Mouse (Mus musculus): ENCODE results near the gene Phgr1.

DNA sequence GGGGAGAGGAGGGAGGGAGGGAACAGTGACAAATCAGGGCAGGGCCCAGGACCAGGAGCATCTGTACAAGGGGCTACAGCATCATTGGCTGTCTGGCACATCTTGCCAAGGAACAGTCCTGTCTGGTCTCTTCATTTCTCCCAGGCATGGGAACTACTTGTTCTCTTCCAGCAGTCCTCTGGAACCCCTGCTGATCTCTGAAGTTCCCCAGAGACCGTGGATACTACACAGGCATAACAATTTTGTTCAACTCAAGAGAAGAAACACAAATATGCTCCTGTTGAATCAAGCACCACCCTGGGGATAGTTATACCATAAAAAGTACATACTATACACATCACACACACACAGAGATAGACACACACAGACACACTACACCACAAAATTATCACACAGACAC is 8.5 kb downstream of the Phgr1 start:
- no peak for TF ChIP-seq POLR2A (IDR thresholded peaks at IDR 0.05; ENCODE audit: control insufficient read depth, extremely low read depth, insufficient read depth, low read length, poor library complexity)
- TF ChIP-seq CTCF (IDR thresholded peaks at IDR 0.05; ENCODE audit: borderline replicate concordance, control insufficient read depth, extremely low read depth, insufficient read depth, low read length, poor library complexity): no peak
